Mouse (Mus musculus): ENCODE measurements around the gene Cstad. TPM values are rescaled to one million over a fixed set of nuclear protein-coding genes. Genes with fewer than 3 reads are reported as not detected.
A peak's percentile ranks its signal among the peaks of the same experiment; 100 is the strongest.

Gene Cstad
- total and polyA plus RNA-seq, 2 experiments: 0.46 TPM; not detected in 1

- Histone ChIP-seq H3K79me2 (ENCODE audit: control insufficient read depth, insufficient read depth, low read length) (no peaks in the 10 kb centered on the region), H3K36me3 (ENCODE audit: control insufficient read depth, insufficient read depth, low read length) (no peaks in the 10 kb centered on the region), H3K27me3 (ENCODE audit: control insufficient read depth, insufficient read depth, low read length) (no peaks in the 10 kb centered on the region), H3K9ac (ENCODE audit: low read depth, low read length) (no peak overlapping the region), H3K27ac (replicated peaks; ENCODE audit: insufficient read depth, low read depth, low read length) (no peak overlapping the region), H3K4me3 (ENCODE audit: insufficient read depth, low read depth, low read length) (no peak overlapping the region), H3K4me1 (ENCODE audit: control insufficient read depth, insufficient read depth, low read length) (no peaks in the 10 kb centered on the region; the same call in 1 of the 2 replicates)
- TF ChIP-seq CTCF (IDR thresholded peaks at IDR 0.05; ENCODE audit: low read depth, low read length): no peak
- TF ChIP-seq POLR2A (IDR thresholded peaks at IDR 0.05; ENCODE audit: extremely low read depth, insufficient read depth, low read length): no peak
- 39% methylated on average over 11 of the region's 11 CpGs for whole genome bisulfite sequencing
- DNase-seq (ENCODE audit: extremely low read depth, low read depth, low spot score): no peak
Observed at GRCm38 (mm10) chr2:30647303-30647881, 52.6 kb downstream of the Cstad start.

- H3K79me2 ChIP-seq (ENCODE audit: control insufficient read depth, insufficient read depth, low read length): no peaks in the 10 kb centered on the region
- H3K36me3 ChIP-seq (ENCODE audit: control insufficient read depth, insufficient read depth, low read length): no peaks in the 10 kb centered on the region
- H3K27me3 ChIP-seq (ENCODE audit: control insufficient read depth, insufficient read depth, low read length): no peaks in the 10 kb centered on the region
- DNase-seq (ENCODE audit: extremely low read depth, low read depth, low spot score): peak; percentile 37
- H3K4me3 ChIP-seq (ENCODE audit: insufficient read depth, low read depth, low read length): no peak overlapping the region
- H3K27ac ChIP-seq (replicated peaks; ENCODE audit: insufficient read depth, low read depth, low read length): no peak overlapping the region
- no peak overlapping the region for H3K9ac ChIP-seq (ENCODE audit: low read depth, low read length)
- H3K4me1 ChIP-seq (ENCODE audit: control insufficient read depth, insufficient read depth, low read length): no peaks in the 10 kb centered on the region; the same call in 1 of the 2 replicates
- TF ChIP-seq POLR2A (IDR thresholded peaks at IDR 0.05; ENCODE audit: extremely low read depth, insufficient read depth, low read length): no peak
- no peak for TF ChIP-seq CTCF (IDR thresholded peaks at IDR 0.05; ENCODE audit: low read depth, low read length)
- 40% methylated on average over 13 of the region's 13 CpGs for WGBS
Observed at GRCm38 (mm10) chr2:30647882-30648494, 53.1 kb downstream of the Cstad start.

DNA sequence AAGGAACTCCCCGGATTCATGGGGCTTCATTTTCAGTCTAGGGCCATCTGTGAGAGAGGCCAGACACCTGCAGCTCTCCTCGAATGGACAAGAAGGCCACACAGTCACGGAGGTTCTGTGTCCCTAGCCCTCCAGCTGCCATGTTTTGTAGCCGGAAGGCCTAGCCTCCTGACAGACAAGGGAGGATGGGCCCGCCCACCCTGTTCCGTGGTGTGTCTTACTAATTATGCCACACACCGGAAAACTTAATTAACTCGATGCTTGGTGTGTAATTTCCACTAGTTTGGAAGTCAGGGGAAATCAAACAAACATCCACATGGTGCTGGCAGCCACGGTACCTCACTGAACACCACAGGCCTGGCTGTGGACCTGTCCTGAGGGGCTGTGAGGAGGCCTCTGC, 55.4 kb downstream of the Cstad start:
- 90% methylated on average over 9 of the region's 9 CpGs for WGBS
- H3K4me1 ChIP-seq (ENCODE audit: control insufficient read depth, insufficient read depth, low read length): no peaks in the 10 kb centered on the region; the same call in 1 of the 2 replicates
- H3K79me2 ChIP-seq (ENCODE audit: control insufficient read depth, insufficient read depth, low read length): no peaks in the 10 kb centered on the region
- H3K9ac ChIP-seq (ENCODE audit: low read depth, low read length): no peak overlapping the region
- H3K27me3 ChIP-seq (ENCODE audit: control insufficient read depth, insufficient read depth, low read length): no peaks in the 10 kb centered on the region
- no peaks in the 10 kb centered on the region for H3K36me3 ChIP-seq (ENCODE audit: control insufficient read depth, insufficient read depth, low read length)
- no peak for TF ChIP-seq POLR2A (IDR thresholded peaks at IDR 0.05; ENCODE audit: extremely low read depth, insufficient read depth, low read length)
- TF ChIP-seq CTCF (IDR thresholded peaks at IDR 0.05; ENCODE audit: low read depth, low read length): no peak
- no peak for DNase-seq (ENCODE audit: extremely low read depth, low read depth, low spot score)
- no peak overlapping the region for H3K4me3 ChIP-seq (ENCODE audit: insufficient read depth, low read depth, low read length)
- no peak overlapping the region for H3K27ac ChIP-seq (replicated peaks; ENCODE audit: insufficient read depth, low read depth, low read length)

DNA sequence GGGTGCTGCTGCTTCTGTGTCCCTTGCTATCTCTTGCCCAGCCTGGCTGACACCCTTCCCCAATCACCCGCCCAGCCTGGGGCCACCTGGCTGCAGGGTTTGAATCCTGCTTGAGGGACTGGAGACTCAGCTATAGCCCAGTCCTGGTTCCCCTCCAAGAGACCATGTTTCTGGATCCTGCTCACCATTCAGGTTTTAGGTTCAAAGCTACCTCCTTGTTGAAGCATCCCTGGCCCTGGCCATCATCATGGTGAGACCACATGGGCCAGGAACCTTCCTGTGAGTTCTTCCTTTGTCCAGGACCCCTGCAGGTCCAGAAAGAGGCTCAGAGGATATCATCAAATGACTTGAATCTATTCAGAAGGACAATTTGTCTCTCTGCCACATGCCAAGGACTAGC, 57.0 kb downstream of the Cstad start:
- no peak for TF ChIP-seq CTCF (IDR thresholded peaks at IDR 0.05; ENCODE audit: low read depth, low read length)
- no peak for TF ChIP-seq POLR2A (IDR thresholded peaks at IDR 0.05; ENCODE audit: extremely low read depth, insufficient read depth, low read length)
- 95% methylated on average over 1 of the region's 1 CpGs for WGBS
- no peaks in the 10 kb centered on the region for H3K27me3 ChIP-seq (ENCODE audit: control insufficient read depth, insufficient read depth, low read length)
- no peaks in the 10 kb centered on the region for H3K36me3 ChIP-seq (ENCODE audit: control insufficient read depth, insufficient read depth, low read length)
- no peak overlapping the region for H3K9ac ChIP-seq (ENCODE audit: low read depth, low read length)
- no peak overlapping the region for H3K27ac ChIP-seq (replicated peaks; ENCODE audit: insufficient read depth, low read depth, low read length)
- no peaks in the 10 kb centered on the region; the same call in 1 of the 2 replicates for H3K4me1 ChIP-seq (ENCODE audit: control insufficient read depth, insufficient read depth, low read length)
- no peak for DNase-seq (ENCODE audit: extremely low read depth, low read depth, low spot score)
- no peak overlapping the region for H3K4me3 ChIP-seq (ENCODE audit: insufficient read depth, low read depth, low read length)
- H3K79me2 ChIP-seq (ENCODE audit: control insufficient read depth, insufficient read depth, low read length): no peaks in the 10 kb centered on the region

DNA sequence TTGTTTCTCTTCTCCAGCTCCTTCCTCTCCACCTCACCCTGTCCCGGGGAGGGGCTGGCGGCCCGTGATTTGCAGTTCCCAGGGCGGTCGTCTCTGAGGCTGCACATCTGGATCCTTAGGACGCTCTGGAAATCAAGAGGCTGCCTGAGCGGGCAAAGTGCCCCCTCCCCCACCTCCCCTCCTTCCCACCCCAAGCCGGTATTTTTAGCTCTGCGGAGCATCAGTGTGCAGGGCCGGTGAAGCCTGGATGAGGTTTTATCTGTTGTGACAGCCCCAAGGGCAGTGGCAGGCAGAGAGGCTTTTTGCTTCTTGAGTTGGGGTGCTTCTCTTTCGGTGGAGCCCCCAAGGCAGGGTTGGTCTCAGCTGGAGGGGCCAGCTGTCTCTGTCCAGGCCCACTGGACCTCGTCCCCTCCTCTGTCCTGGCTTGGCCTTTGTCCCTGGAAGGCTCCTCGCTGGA, 57.8 kb downstream of the Cstad start:
- no peaks in the 10 kb centered on the region for H3K36me3 ChIP-seq (ENCODE audit: control insufficient read depth, insufficient read depth, low read length)
- no peak for DNase-seq (ENCODE audit: extremely low read depth, low read depth, low spot score)
- H3K4me3 ChIP-seq (ENCODE audit: insufficient read depth, low read depth, low read length): no peak overlapping the region
- H3K27ac ChIP-seq (replicated peaks; ENCODE audit: insufficient read depth, low read depth, low read length): no peak overlapping the region
- H3K79me2 ChIP-seq (ENCODE audit: control insufficient read depth, insufficient read depth, low read length): no peaks in the 10 kb centered on the region
- peaks cover under 1% of the 10 kb centered on the region for H3K4me1 ChIP-seq (ENCODE audit: control insufficient read depth, insufficient read depth, low read length)
- 53% methylated on average over 13 of the region's 13 CpGs for WGBS
- H3K27me3 ChIP-seq (ENCODE audit: control insufficient read depth, insufficient read depth, low read length): no peaks in the 10 kb centered on the region
- TF ChIP-seq CTCF (IDR thresholded peaks at IDR 0.05; ENCODE audit: low read depth, low read length) (no peak), POLR2A (IDR thresholded peaks at IDR 0.05; ENCODE audit: extremely low read depth, insufficient read depth, low read length) (no peak)
- H3K9ac ChIP-seq (ENCODE audit: low read depth, low read length): no peak overlapping the region

DNA sequence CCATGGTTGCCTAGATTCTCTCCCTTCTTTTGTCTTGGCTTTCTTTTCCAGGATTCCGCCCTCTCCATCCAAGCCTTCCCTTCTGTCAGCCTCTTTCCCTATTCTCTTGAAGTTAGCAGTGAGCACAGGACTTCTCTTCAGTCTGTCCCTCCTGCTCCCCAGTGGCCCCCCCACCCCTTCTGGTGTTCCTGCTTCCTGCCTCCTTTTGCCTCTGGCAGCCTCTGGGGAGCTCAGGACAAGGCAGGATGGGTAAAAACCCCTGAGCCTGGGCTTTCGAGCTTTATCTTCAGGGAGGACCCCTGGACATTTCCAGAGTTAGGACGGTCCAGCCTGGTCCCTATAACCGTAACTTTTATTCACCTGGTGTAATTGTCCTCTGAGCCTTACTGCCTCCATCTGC, 58.2 kb downstream of the Cstad start:
- WGBS: 97% methylated on average over 4 of the region's 4 CpGs
- H3K27me3 ChIP-seq (ENCODE audit: control insufficient read depth, insufficient read depth, low read length): no peaks in the 10 kb centered on the region
- H3K27ac ChIP-seq (replicated peaks; ENCODE audit: insufficient read depth, low read depth, low read length): no peak overlapping the region
- H3K9ac ChIP-seq (ENCODE audit: low read depth, low read length): no peak overlapping the region
- TF ChIP-seq CTCF (IDR thresholded peaks at IDR 0.05; ENCODE audit: low read depth, low read length) (no peak), POLR2A (IDR thresholded peaks at IDR 0.05; ENCODE audit: extremely low read depth, insufficient read depth, low read length) (no peak)
- no peaks in the 10 kb centered on the region for H3K36me3 ChIP-seq (ENCODE audit: control insufficient read depth, insufficient read depth, low read length)
- DNase-seq (ENCODE audit: extremely low read depth, low read depth, low spot score): no peak
- H3K79me2 ChIP-seq (ENCODE audit: control insufficient read depth, insufficient read depth, low read length): no peaks in the 10 kb centered on the region
- H3K4me3 ChIP-seq (ENCODE audit: insufficient read depth, low read depth, low read length): no peak overlapping the region
- H3K4me1 ChIP-seq (ENCODE audit: control insufficient read depth, insufficient read depth, low read length): peaks cover 4% of the 10 kb centered on the region
